Mouse (Mus musculus): ENCODE data around the gene Metrn. TPM values are rescaled to one million over a fixed set of nuclear protein-coding genes. Genes with fewer than 3 reads are reported as not detected.
A peak's percentile ranks its signal among the peaks of the same experiment; 100 is the strongest.

The Metrn gene
- total and polyA plus RNA-seq, 3 experiments, result 16.9 to 50.1 (median 23.7) TPM

DNA sequence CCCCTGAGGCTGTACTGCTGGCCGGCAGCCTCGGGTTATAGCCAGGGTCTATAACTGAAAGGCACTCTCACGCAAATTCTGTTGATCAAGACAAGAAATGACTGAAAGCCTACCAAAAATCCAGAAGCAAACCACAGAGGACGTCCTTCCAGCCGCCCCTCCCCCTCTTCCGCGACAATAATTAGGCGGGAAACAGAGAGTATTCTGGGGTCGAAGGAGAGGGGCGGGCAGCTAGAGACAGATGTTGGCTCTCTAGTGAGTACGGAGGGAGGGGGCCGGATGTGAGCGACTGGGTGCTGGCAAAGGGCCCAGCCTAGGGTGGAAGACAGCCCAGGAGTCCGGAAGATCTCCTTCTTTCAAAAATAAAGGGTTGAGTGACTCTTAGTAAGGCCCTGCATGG, 4.3 kb downstream of the Metrn start, which contains the start of gene Fam173a:
Gene Fam173a (minus strand): TSS at position 287 of the 400 bp plus-strand sequence.
- peaks cover 17 to 38% of the 10 kb centered on the region in 2 experiments for H3K36me3 ChIP-seq (replicated peaks in 1 of 2; ENCODE audit: control insufficient read depth in 1 of 2, insufficient read depth in 1 of 2, low read length in 1 of 2)
- no peaks in the 10 kb centered on the region for H3K9me3 ChIP-seq (replicated peaks; ENCODE audit: low read length)
- H3K4me1 ChIP-seq (ENCODE audit: control insufficient read depth in 1 of 2, insufficient read depth in 2 of 2), result peaks cover 14 to 34% of the 10 kb centered on the region in 2 experiments
- H3K9ac ChIP-seq (ENCODE audit: insufficient read depth, low read depth), result peak within 1 kb of the TSS; percentile 42
- H3K79me2 ChIP-seq (replicated peaks; ENCODE audit: control insufficient read depth, extremely low read depth, insufficient read depth, poor library complexity, severe bottlenecking), result 0 out of 2 replicates have a peak, but pooled peaks cover 3% of the 10 kb centered on the region
- peak within 1 kb of the TSS; percentile 67 for H3K27ac ChIP-seq (ENCODE audit: insufficient read depth, low read depth)
- H3K4me2 ChIP-seq (ENCODE audit: insufficient read depth, low read depth, poor library complexity, severe bottlenecking), result peak within 1 kb of the TSS; percentile 71; the same call in 1 of the 2 replicates
- peaks cover 2% of the 10 kb centered on the region for H3K27me3 ChIP-seq (replicated peaks)
- in situ Hi-C loops (cut with MboI; ENCODE audit: low pct_ligation_motif_present, low pct_unique_long_range_greater_than_20kb, low sequenced_read_pairs), result loop anchor here (10.0 kb wide), 1 partner anchor 58 kb away; the partner anchor contains the start of gene Mslnl
- no peak for TF ChIP-seq JUND (conservative IDR thresholded peaks at IDR 0.05; ENCODE audit: low read depth, low read length)
- no peak for TF ChIP-seq MEF2A (IDR thresholded peaks at IDR 0.05; ENCODE audit: borderline replicate concordance, low read depth, low read length)
- no peak for TF ChIP-seq USF2 (conservative IDR thresholded peaks at IDR 0.05; ENCODE audit: low read depth, low read length)
- no peak for TF ChIP-seq MAFK (IDR thresholded peaks at IDR 0.05; ENCODE audit: insufficient replicate concordance, low read length)
- TF ChIP-seq GABPA (IDR thresholded peaks at IDR 0.05; ENCODE audit: insufficient replicate concordance, low read depth, low read length), result no peak
- 0 out of 2 replicates have a peak, but pooled peaks have one; percentile 23 for TF ChIP-seq EP300 (IDR thresholded peaks at IDR 0.05; ENCODE audit: low read length)
- no peak for TF ChIP-seq NELFE (IDR thresholded peaks at IDR 0.05; ENCODE audit: low read depth, low read length)
- TF ChIP-seq ZNF384 (IDR thresholded peaks at IDR 0.05; ENCODE audit: low read depth, low read length), result no peak
- TF ChIP-seq MXI1 (IDR thresholded peaks at IDR 0.05; ENCODE audit: low read depth, low read length), result peak; percentile 8; the same call in 1 of the 2 replicates
- TF ChIP-seq ELF1 (IDR thresholded peaks at IDR 0.05; ENCODE audit: low read depth, low read length), result no peak; the same call in 1 of the 2 replicates
- no peak for TF ChIP-seq POLR2AphosphoS2 (IDR thresholded peaks at IDR 0.05; ENCODE audit: low read depth, low read length)
- peak; percentile 40; the same call in 1 of the 2 replicates for TF ChIP-seq MAX (IDR thresholded peaks at IDR 0.05; ENCODE audit: low read length)
- no peak for TF ChIP-seq USF1 (IDR thresholded peaks at IDR 0.05; ENCODE audit: low read depth, low read length)
- TF ChIP-seq BHLHE40 (IDR thresholded peaks at IDR 0.05; ENCODE audit: low read depth, low read length), result no peak; the same call in 1 of the 2 replicates
- 0 out of 2 replicates have a peak, but pooled peaks have one; percentile 51 for TF ChIP-seq CHD1 (IDR thresholded peaks at IDR 0.05; ENCODE audit: low read depth, low read length)
- TF ChIP-seq MAZ (IDR thresholded peaks at IDR 0.05; ENCODE audit: low read depth, low read length), result peak; percentile 17; the same call in 1 of the 2 replicates
- TF ChIP-seq TCF12 (IDR thresholded peaks at IDR 0.05; ENCODE audit: low read depth, low read length), result peak; percentile 22; the same call in 1 of the 2 replicates
- TF ChIP-seq RAD21 (IDR thresholded peaks at IDR 0.05; ENCODE audit: low read depth, low read length), result no peak
- no peak; the same call in 1 of the 2 replicates for TF ChIP-seq ZMIZ1 (IDR thresholded peaks at IDR 0.05; ENCODE audit: low read depth, low read length)
- TF ChIP-seq MYC (IDR thresholded peaks at IDR 0.05; ENCODE audit: low read depth, low read length), result no peak
- TF ChIP-seq KAT2A (IDR thresholded peaks at IDR 0.05; ENCODE audit: insufficient replicate concordance, low read length), result no peak
- no peak for TF ChIP-seq ZC3H11A (IDR thresholded peaks at IDR 0.05; ENCODE audit: low read depth, low read length)
- no peak for TF ChIP-seq HCFC1 (IDR thresholded peaks at IDR 0.05; ENCODE audit: low read depth, low read length)
- no peak for TF ChIP-seq UBTF (IDR thresholded peaks at IDR 0.05; ENCODE audit: low read depth, low read length)
- TF ChIP-seq TBP (conservative IDR thresholded peaks at IDR 0.05; ENCODE audit: low read depth, low read length), result no peak
- no peak for TF ChIP-seq POLR2A (IDR thresholded peaks at IDR 0.05; ENCODE audit: low read depth, low read length)
- TF ChIP-seq SIN3A (IDR thresholded peaks at IDR 0.05; ENCODE audit: low read length), result 0 out of 2 replicates have a peak, but pooled peaks have one; percentile 5
- no peak for TF ChIP-seq ZKSCAN1 (IDR thresholded peaks at IDR 0.05; ENCODE audit: borderline replicate concordance, low read depth, low read length)
- TF ChIP-seq PAX5 (IDR thresholded peaks at IDR 0.05; ENCODE audit: low read length), result no peak
- TF ChIP-seq CTCF (conservative IDR thresholded peaks at IDR 0.05 in 1 of 2, IDR thresholded peaks at IDR 0.05 in 1 of 2; ENCODE audit: low read depth in 2 of 2, low read length in 2 of 2), result no peak
- TF ChIP-seq CHD2 (IDR thresholded peaks at IDR 0.05; ENCODE audit: low read length), result no peak; the same call in 1 of the 2 replicates
- TF ChIP-seq RCOR1 (conservative IDR thresholded peaks at IDR 0.05; ENCODE audit: low read depth, low read length), result peak; percentile 76; the same call in 1 of the 2 replicates
- no peak for TF ChIP-seq NRF1 (IDR thresholded peaks at IDR 0.05; ENCODE audit: low read depth, low read length)
- no peak for TF ChIP-seq SMC3 (IDR thresholded peaks at IDR 0.05; ENCODE audit: low read depth, low read length)
- peak; percentile 2; the same call in 1 of the 2 replicates for TF ChIP-seq IRF4 (IDR thresholded peaks at IDR 0.05; ENCODE audit: low read depth, low read length)
- TF ChIP-seq JUN (IDR thresholded peaks at IDR 0.05; ENCODE audit: insufficient read depth, low read depth, low read length), result no peak
- no peak for TF ChIP-seq ETS1 (conservative IDR thresholded peaks at IDR 0.05; ENCODE audit: low read depth, low read length)
- TF ChIP-seq E2F4 (IDR thresholded peaks at IDR 0.05; ENCODE audit: insufficient replicate concordance, low read depth, low read length), result peak; percentile 82; the same call in 1 of the 2 replicates
- dilution Hi-C loops (cut with MboI; ENCODE audit: extremely low pct_ligation_motif_present, extremely low pct_unique_long_range_greater_than_20kb, low sequenced_read_pairs), result no loop called here
- H3K4me3 ChIP-seq (replicated peaks in 1 of 3; ENCODE audit: low read depth in 2 of 3, low read length in 2 of 3, poor library complexity in 1 of 3), result peak within 1 kb of the TSS; percentile 67 to 83 (median 76)
- DNase-seq (ENCODE audit: extremely low read depth), result peak; percentile 76
